Mouse (Mus musculus) cerebellum, adult 2 months (tissue): ENCODE results near the gene Zbtb1.

Experiments
- CTCF ChIP-seq: fragments of 200-500 bp; IDR thresholded peaks from 2 replicates; pipeline ENCODE4 v1.5.1; 2011; ENCODE audit warnings: low read depth, mild to moderate bottlenecking, control low read depth, low read length, moderate library complexity, borderline replicate concordance; ENCODE audit not compliant: insufficient read depth
- POLR2A ChIP-seq: fragments of 200-500 bp; IDR thresholded peaks from 2 replicates; pipeline ENCODE4 v1.6.1; 2011; ENCODE audit warnings: low read length, control low read depth, borderline replicate concordance; ENCODE audit not compliant: insufficient read depth

DNA sequence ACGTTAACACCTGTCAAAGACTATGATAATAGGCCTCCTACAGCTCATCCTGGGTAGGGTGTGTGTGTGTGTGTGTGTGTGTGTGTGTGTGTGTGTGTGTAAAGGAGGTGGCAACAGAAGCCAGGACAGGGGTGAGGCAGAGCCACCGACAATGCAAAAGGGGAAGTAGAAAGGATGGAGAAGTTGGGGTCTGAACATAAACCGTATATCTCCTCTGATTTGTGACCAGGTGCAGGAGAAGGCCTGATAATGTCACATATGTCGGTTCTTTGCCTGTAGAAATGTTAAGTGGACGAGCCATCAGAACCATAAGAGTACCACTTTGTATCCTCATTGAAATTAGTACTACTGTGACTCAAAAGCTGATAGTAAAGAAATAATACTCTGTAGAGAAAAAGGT lies 36.4 kb upstream of the Zbtb1 start:
- TF ChIP-seq CTCF (no peak), POLR2A (no peak)
